Mouse (Mus musculus): ENCODE measurements at regions not wholly inside any gene's neighbourhood (a gene's known extent, or its start where the extent isn't known, plus 50 kb on each side); places are given as distances from the start of the nearest gene placed in this dataset.

- DNase-seq: no peak
Observed at GRCm38 (mm10) chr7:36829710-36830109, 131.8 kb downstream of the Tshz3 start.

- no peak for DNase-seq
Observed at GRCm38 (mm10) chr7:36830155-36830554, 132.2 kb downstream of the Tshz3 start.

- no peak for DNase-seq
Observed at GRCm38 (mm10) chr7:36848279-36848678, 150.4 kb downstream of the Tshz3 start.

- DNase-seq: no peak
Observed at GRCm38 (mm10) chr7:36851275-36851889, 153.5 kb downstream of the Tshz3 start.

DNA sequence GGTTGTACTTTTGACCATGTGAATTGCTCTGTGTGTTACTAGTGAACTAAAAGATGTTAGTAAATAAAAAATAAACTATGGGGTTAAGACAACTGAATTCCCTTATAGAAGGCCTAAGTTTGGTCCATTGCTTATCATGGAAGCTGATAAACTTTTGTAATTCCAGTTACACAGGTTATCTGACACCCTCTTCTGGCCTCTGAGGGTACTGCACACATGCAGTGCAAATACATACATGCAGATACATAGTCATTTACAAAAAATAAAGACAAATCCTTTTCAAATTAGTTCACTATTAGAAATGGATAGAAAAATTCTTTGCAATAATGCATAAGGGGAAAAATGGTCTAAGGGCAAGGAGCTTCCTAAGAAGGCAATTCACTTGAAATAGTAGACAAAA lies 156.4 kb downstream of the Tshz3 start:
- no peak for DNase-seq

- DNase-seq: no peak
Observed at GRCm38 (mm10) chr7:36859428-36859827, 161.5 kb downstream of the Tshz3 start.

GRCm38 (mm10) chr7:36862481-36862880 lies 164.6 kb downstream of the Tshz3 start:
- no peak for DNase-seq

DNA sequence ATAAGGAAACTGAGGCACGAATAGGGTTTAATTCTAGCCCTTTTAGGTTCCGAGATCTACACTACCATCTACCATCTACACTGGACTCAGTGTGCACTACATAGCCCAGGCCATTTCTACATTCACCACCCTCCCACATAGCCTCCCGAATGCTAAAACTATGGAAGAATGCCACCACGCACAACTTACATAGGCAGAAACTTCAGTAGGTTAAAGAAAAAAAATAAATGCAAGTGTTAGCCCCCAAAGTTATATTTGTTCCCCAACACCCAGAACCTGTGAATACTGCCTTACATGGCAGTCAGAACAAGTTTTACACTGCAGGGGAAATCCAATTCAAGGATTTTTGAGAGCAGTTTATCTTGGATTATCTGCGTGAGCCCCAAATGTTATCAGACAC lies 165.8 kb downstream of the Tshz3 start:
- no peak for DNase-seq

GRCm38 (mm10) chr7:36864675-36865074 lies 166.8 kb downstream of the Tshz3 start:
- no peak for DNase-seq

GRCm38 (mm10) chr7:36866602-36867001 lies 168.7 kb downstream of the Tshz3 start:
- no peak for DNase-seq

- DNase-seq: no peak
Observed at GRCm38 (mm10) chr7:36874004-36874403, 176.1 kb downstream of the Tshz3 start.

- peak; percentile 73 for DNase-seq
Observed at GRCm38 (mm10) chr7:36877686-36878085, 179.8 kb downstream of the Tshz3 start.

GRCm38 (mm10) chr7:36892776-36893500 lies 195.0 kb downstream of the Tshz3 start:
- DNase-seq: peak; percentile 42

DNA sequence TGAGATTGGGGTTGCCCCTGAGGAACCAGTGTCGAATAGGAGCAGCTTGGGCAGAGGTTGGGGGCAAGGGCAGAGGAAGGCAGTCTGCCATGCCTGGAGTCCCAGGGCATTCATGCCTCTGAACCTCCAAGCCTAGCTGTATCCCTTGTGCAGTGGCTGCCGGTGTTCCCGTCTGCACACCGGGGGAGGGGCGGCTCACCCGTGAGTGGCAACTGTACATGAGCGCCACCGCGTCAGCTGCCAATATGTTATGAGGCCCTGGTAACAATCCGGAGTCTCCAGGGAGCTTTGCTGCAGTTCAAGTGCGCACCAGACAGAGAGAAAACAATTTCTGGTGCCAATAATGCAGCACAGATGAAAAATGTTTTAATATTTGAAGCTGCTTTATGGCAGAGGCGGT lies 198.4 kb downstream of the Tshz3 start:
- peak; percentile 26 for DNase-seq

DNA sequence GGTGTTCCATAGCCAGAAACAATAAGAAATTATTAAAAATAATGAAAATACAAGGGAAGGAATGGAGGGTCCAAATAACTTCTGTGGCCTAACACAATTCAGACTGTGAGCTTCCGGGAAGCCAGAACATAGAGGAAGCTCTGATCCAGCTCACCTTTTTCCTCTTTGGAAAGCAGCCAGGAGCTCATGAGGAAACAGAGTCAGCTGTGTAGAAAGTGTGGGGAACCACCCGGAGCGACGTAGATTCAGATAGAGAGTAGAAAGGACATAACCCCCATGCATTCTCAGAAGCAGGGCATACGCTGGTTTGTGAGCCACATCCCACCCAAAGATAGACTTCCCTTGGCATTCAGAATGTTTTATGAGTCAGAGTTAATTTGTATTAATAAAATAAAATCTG lies 203.6 kb downstream of the Tshz3 start:
- DNase-seq: no peak

DNA sequence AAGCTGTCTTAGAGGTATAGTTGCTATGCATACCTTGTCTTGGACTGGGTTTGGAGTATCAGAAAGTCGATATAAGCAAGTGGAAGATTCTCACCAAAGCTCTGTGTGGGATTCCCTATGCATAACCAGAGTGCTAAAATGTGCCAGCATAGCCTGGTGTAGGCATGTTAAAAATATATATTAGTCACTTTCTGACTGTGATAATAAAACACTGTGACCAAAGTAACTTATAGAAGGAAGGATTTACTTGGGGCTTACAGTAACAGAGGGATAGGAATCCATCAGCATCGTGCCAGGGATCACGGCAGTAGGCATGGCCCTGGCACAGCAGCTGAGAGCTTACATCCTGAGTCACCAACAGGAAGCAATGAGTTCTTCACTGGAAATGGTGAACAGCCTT lies 215.4 kb downstream of the Tshz3 start:
- no peak for DNase-seq

DNA sequence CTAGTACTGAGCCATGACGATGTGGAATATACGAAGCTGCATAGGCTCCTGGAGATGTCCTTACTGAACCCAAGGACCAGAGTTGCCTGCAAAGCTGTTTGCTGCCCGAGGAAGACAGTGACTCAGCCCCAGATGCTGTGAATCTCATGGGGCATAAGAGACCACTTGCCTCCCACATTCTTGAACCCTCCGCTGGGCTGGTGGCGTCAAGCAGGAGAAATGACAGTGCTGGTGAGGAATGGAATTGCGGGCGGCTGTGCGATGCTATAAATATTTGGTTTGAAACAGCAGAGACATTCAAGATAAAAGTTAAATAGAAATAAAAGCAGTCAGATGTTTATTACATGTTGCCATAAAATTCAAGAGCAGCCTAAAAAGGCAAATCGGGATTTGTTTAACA lies 216.3 kb downstream of the Tshz3 start:
- DNase-seq: no peak

DNA sequence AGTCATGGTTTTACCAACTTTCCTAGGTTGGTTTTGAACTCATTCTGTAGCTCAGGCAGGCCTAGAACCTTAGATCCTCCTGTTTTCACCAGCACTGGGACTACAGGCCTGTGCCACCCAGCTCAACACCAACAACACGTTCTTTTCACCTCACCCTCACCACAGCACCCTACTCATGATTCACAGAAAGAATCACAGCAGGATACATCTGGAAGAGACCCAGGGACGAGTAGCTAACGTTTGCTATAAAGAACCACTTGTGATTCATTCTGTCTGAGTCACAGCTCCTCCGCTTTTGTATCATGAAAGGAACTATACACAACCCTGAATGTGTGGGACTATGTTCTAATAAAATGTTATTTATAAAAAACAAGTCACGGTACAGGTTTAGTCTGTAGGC lies 217.3 kb downstream of the Tshz3 start:
- no peak for DNase-seq

DNA sequence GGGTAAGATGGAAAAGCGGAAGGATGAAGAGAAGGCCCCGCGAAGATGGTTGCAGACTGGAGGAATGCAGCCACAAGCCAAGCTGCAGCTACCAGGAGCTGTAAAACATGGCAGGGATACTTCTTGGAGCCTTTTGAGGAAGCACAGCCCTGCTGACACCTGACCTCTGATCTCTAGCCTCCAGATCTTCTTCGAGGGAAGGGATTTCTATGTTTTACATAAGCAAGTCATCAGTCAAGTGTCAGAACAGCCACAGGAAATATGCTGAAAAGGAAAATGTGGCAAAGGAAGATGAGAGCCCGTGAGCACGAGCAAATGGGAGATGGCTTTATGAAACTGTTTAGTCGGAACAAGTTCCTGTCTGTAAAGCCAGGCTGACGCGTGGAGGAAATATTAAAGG lies 219.1 kb downstream of the Tshz3 start:
- peak; percentile 38 for DNase-seq

DNA sequence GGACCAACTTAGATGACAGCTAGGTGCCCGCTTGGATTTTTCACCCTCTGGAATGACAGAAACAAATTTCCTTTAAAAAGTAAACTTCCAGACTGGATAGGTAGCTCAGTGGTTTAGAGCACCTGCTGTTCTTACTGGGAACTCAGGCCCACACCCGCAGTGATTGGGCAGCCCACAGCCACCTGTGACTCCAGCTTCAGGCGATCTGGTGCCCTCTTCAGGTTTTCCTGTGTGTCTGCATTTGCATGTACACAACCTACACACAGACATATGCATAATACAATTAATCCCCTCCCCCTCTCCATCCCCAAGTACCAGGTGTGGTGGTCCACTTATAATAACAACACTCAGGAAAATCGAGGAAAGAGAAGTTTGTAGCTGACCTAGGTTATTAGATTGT lies 221.5 kb downstream of the Tshz3 start:
- no peak for DNase-seq

DNA sequence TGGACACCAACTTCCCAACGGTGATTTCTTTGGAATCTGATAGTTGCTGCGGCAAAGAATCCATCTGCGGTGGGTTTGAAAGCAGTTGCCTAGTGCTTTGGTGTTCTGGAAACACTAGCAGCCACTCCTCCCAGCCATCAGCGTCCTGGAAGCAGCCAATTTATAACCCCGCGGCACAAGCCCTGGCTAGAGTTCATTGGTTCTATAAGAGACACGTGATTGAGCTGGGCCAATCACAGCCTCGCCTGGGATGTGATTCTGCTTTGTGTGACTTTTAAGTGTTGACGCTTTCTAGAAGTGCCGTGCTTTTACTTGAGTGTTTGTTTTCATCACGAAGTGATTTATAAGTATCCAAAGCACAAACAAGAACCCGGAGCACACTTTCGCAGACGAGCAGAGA lies 223.1 kb downstream of the Tshz3 start:
- no peak for DNase-seq

GRCm38 (mm10) chr7:36933490-36933889 lies 235.6 kb downstream of the Tshz3 start:
- DNase-seq: no peak

DNA sequence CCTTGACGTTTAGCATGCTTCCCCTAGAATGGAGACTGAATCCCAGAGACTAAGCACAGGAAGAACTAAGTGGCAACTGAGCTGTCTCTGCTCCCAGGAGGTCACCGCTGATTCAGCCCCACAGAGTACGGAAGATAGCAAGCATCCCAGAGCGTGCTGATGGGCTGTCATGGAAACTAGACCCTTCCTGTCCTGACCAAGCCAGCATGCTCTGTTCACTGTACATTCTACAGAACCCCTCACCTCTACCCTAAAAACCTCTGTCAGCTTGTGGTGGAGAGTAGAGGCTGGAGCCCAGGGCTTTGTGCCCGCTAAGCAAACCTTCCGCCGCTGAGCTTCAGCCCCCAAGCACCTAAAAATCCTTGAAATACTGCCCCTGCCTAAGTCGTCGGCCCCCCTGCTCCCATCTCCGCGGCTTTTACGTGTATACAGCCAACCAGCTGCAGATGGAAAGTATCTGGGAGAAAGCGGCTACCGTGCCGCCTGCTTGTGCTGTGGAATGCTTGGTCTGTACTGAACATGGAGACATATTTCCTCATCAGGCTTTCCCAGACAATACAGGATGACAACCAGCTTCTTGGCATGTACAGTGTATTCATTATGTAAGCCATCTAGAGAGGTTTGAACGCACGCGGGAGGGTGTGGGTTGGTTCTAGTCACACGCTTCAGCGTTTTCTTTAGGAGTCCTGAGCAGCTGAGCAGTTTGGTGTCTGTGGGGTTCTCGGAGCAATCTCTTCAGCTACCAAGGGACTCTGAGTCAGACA lies 237.1 kb downstream of the Tshz3 start:
- DNase-seq: peak; percentile 26

DNA sequence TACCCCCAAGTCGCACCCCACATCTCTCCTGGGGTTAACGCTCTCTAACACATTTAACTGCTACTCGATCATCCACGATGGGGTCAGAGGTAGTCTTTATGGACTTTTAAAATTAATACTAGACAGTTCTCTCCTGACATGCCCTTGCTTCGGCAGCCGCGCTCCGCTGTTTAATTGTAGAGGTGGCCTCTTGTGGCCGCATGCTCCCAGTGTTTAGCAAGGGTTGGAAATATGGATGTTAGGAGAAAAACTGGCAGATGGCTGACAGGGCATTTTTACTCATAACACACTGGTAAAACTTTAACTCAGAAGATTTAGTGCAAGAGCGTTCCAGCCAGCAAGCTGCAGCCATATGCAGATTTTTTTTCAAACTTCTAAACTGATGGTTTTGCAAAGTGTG lies 242.7 kb downstream of the Tshz3 start:
- DNase-seq: no peak

Measured in embryo, embryonic 11 days (tissue).